Mouse (Mus musculus) myocyte (in vitro differentiated cells): ENCODE results near the gene Tmem208.
A peak's percentile ranks its signal among the peaks of the same experiment; 100 is the strongest.

Experiments
- E2F4 ChIP-seq: IDR thresholded peaks from one replicate; pipeline ENCODE4 v1.6.1; 2011; ENCODE audit warnings: mild to moderate bottlenecking, control low read depth, moderate library complexity; ENCODE audit not compliant: insufficient read depth
- MAX ChIP-seq: IDR thresholded peaks from one replicate; pipeline ENCODE4 v1.6.1; 2011; ENCODE audit warnings: low read depth, mild to moderate bottlenecking, control low read depth
- POLR2A ChIP-seq: IDR thresholded peaks from one replicate; pipeline ENCODE4 v1.6.1; 2011; ENCODE audit warnings: low read depth, mild to moderate bottlenecking, control low read depth, moderate library complexity; ENCODE audit not compliant: insufficient read length
- REST ChIP-seq: IDR thresholded peaks from one replicate; pipeline ENCODE4 v1.6.1; 2011; ENCODE audit warnings: mild to moderate bottlenecking, control low read depth, moderate library complexity; ENCODE audit not compliant: insufficient read depth, insufficient read length
- SRF ChIP-seq: IDR thresholded peaks from one replicate; pipeline ENCODE4 v1.6.1; 2011; ENCODE audit warnings: low read depth; ENCODE audit not compliant: control insufficient read depth, insufficient read length
- TCF3 ChIP-seq: IDR thresholded peaks from one replicate; pipeline ENCODE4 v1.6.1; 2011; ENCODE audit warnings: low read depth, control low read depth; ENCODE audit not compliant: insufficient read length
- USF1 ChIP-seq: IDR thresholded peaks from one replicate; pipeline ENCODE4 v1.6.1; 2011; ENCODE audit warnings: low read depth, mild to moderate bottlenecking, control low read depth, moderate library complexity

GRCm38 (mm10) chr8:105297511-105298192 is 28.5 kb upstream of the Tmem208 start, which contains the start of gene E2f4:
- TF ChIP-seq POLR2A (peak; percentile 80), USF1 (no peak), MAX (no peak), SRF (no peak), E2F4 (no peak), TCF3 (no peak), REST (no peak)
